Mouse (Mus musculus) CH12.LX (cell line): Measurements from ENCODE around the gene Col6a1. TPM values are rescaled to one million over a fixed set of nuclear protein-coding genes. Genes with fewer than 3 reads are reported as not detected.

Source experiments
- DNase-seq: peaks from one replicate; pipeline ENCODE4 v3.0.0-alpha.2; 2013; ENCODE audit errors: extremely low read depth
- H3K27ac ChIP-seq: 2 replicates; pipeline ENCODE4 v1.5.1; 2012; ENCODE audit warnings: low read depth, mild to moderate bottlenecking, control low read depth, moderate library complexity; ENCODE audit not compliant: insufficient read depth
- H3K27me3 ChIP-seq: replicated peaks from 2 replicates; pipeline ENCODE3; 2012; ENCODE audit warnings: inconsistent platforms
- H3K36me3 ChIP-seq, 2 experiments: replicated peaks in 1 of 2; 2 replicates each; pipeline versions ENCODE3 to v1.6.1; 2012; ENCODE audit warnings: inconsistent platforms in 1 of 2, low read length in 1 of 2, mild to moderate bottlenecking in 1 of 2, mixed read lengths in 1 of 2, moderate library complexity in 1 of 2; ENCODE audit not compliant: control insufficient read depth in 1 of 2, insufficient read depth in 1 of 2
- H3K4me1 ChIP-seq, 2 experiments: 2 replicates each; pipeline ENCODE4 v1.6.1; 2012; ENCODE audit warnings: inconsistent platforms in 1 of 2, moderate library complexity in 1 of 2; ENCODE audit not compliant: insufficient read depth in 2 of 2, control insufficient read depth in 1 of 2
- H3K4me2 ChIP-seq: 2 replicates; pipeline ENCODE4 v1.6.1; 2012; ENCODE audit warnings: low read depth, mild to moderate bottlenecking, control low read depth; ENCODE audit not compliant: poor library complexity, insufficient read depth, severe bottlenecking
- H3K4me3 ChIP-seq, 3 experiments: fragments of 150-350 bp in 1 of 3; sonication (generic) in 1 of 3; replicated peaks in 1 of 3; 2 replicates each; pipeline versions ENCODE3 to v1.5.1; 2011 to 2012; ENCODE audit warnings: low read depth in 2 of 3, low read length in 2 of 3, mild to moderate bottlenecking in 2 of 3, moderate library complexity in 2 of 3, control low read depth in 1 of 3, improper control_type of control experiment in 1 of 3, inconsistent platforms in 1 of 3, mixed read lengths in 1 of 3; ENCODE audit not compliant: poor library complexity in 1 of 3
- H3K79me2 ChIP-seq: replicated peaks from 2 replicates; pipeline ENCODE4 v1.6.1; 2012; ENCODE audit warnings: mild to moderate bottlenecking, moderate library complexity; ENCODE audit not compliant: control insufficient read depth, poor library complexity, insufficient read depth, severe bottlenecking; ENCODE audit errors: extremely low read depth
- H3K9ac ChIP-seq: 2 replicates; pipeline ENCODE4 v1.6.1; 2012; ENCODE audit warnings: low read depth, mild to moderate bottlenecking, control low read depth, moderate library complexity; ENCODE audit not compliant: insufficient read depth
- H3K9me3 ChIP-seq: replicated peaks from 2 replicates; pipeline ENCODE3; 2012; ENCODE audit warnings: low read length, inconsistent platforms, mixed read lengths
- BHLHE40 ChIP-seq: IDR thresholded peaks from 2 replicates; pipeline ENCODE4 v1.6.1; 2011; ENCODE audit warnings: mild to moderate bottlenecking, low read depth, low read length, improper control_type of control experiment
- CTCF ChIP-seq, 2 experiments: IDR thresholded peaks in 1 of 2; conservative IDR thresholded peaks in 1 of 2; 2 replicates each; pipeline ENCODE4 v1.5.1; 2011 to 2012; ENCODE audit warnings: low read depth in 2 of 2, low read length in 2 of 2, improper control_type of control experiment in 1 of 2, inconsistent platforms in 1 of 2, mild to moderate bottlenecking in 1 of 2, moderate library complexity in 1 of 2
- E2F4 ChIP-seq: IDR thresholded peaks from 2 replicates; pipeline ENCODE4 v1.6.1; 2011; ENCODE audit warnings: low read depth, low read length, improper control_type of control experiment; ENCODE audit not compliant: insufficient replicate concordance
- ELF1 ChIP-seq: IDR thresholded peaks from 2 replicates; pipeline ENCODE4 v1.6.1; 2014; ENCODE audit warnings: low read depth, mild to moderate bottlenecking, inconsistent platforms, low read length, improper control_type of control experiment
- EP300 ChIP-seq: IDR thresholded peaks from 2 replicates; pipeline ENCODE4 v1.6.1; 2011; ENCODE audit warnings: low read length, improper control_type of control experiment
- ETS1 ChIP-seq: conservative IDR thresholded peaks from 2 replicates; pipeline ENCODE4 v1.6.1; 2012; ENCODE audit warnings: low read depth, mild to moderate bottlenecking, inconsistent platforms, low read length, improper control_type of control experiment, moderate library complexity
- GABPA ChIP-seq: IDR thresholded peaks from 2 replicates; pipeline ENCODE4 v1.6.1; 2012; ENCODE audit warnings: low read depth, low read length, improper control_type of control experiment, inconsistent platforms; ENCODE audit not compliant: insufficient replicate concordance
- HCFC1 ChIP-seq: IDR thresholded peaks from 2 replicates; pipeline ENCODE4 v1.6.1; 2012; ENCODE audit warnings: low read depth, mild to moderate bottlenecking, inconsistent platforms, low read length, improper control_type of control experiment
- JUN ChIP-seq: IDR thresholded peaks from 2 replicates; pipeline ENCODE4 v1.6.1; 2011; ENCODE audit warnings: low read depth, mild to moderate bottlenecking, low read length, improper control_type of control experiment, moderate library complexity; ENCODE audit not compliant: insufficient read depth
- JUND ChIP-seq: conservative IDR thresholded peaks from 2 replicates; pipeline ENCODE4 v1.6.1; 2011; ENCODE audit warnings: low read depth, low read length, improper control_type of control experiment
- KAT2A ChIP-seq: IDR thresholded peaks from 2 replicates; pipeline ENCODE4 v1.6.1; 2012; ENCODE audit warnings: low read length, improper control_type of control experiment, inconsistent platforms; ENCODE audit not compliant: insufficient replicate concordance
- MAFK ChIP-seq: IDR thresholded peaks from 2 replicates; pipeline ENCODE4 v1.6.1; 2011; ENCODE audit warnings: low read length, improper control_type of control experiment; ENCODE audit not compliant: insufficient replicate concordance
- MAX ChIP-seq: IDR thresholded peaks from 2 replicates; pipeline ENCODE4 v1.6.1; 2011; ENCODE audit warnings: low read length, improper control_type of control experiment
- MYC ChIP-seq: IDR thresholded peaks from 2 replicates; pipeline ENCODE4 v1.6.1; 2011; ENCODE audit warnings: low read depth, mild to moderate bottlenecking, improper control_type of control experiment, low read length
- PAX5 ChIP-seq: IDR thresholded peaks from 2 replicates; pipeline ENCODE4 v1.6.1; 2012; ENCODE audit warnings: low read length, inconsistent platforms, mixed read lengths
- POLR2A ChIP-seq: IDR thresholded peaks from 2 replicates; pipeline ENCODE4 v1.6.1; 2011; ENCODE audit warnings: low read depth, mild to moderate bottlenecking, improper control_type of control experiment, low read length
- POLR2AphosphoS2 ChIP-seq: IDR thresholded peaks from 2 replicates; pipeline ENCODE4 v1.6.1; 2011; ENCODE audit warnings: low read depth, low read length, improper control_type of control experiment
- RAD21 ChIP-seq: IDR thresholded peaks from 2 replicates; pipeline ENCODE4 v1.6.1; 2011; ENCODE audit warnings: low read depth, mild to moderate bottlenecking, low read length, improper control_type of control experiment, moderate library complexity
- RCOR1 ChIP-seq: conservative IDR thresholded peaks from 2 replicates; pipeline ENCODE4 v1.6.1; 2012; ENCODE audit warnings: low read depth, mild to moderate bottlenecking, inconsistent platforms, low read length, improper control_type of control experiment
- SIN3A ChIP-seq: IDR thresholded peaks from 2 replicates; pipeline ENCODE4 v1.6.1; 2012; ENCODE audit warnings: low read length, improper control_type of control experiment, inconsistent platforms
- UBTF ChIP-seq: IDR thresholded peaks from 2 replicates; pipeline ENCODE4 v1.6.1; 2012; ENCODE audit warnings: low read depth, mild to moderate bottlenecking, inconsistent platforms, low read length, improper control_type of control experiment, moderate library complexity
- USF1 ChIP-seq: IDR thresholded peaks from 2 replicates; pipeline ENCODE4 v1.6.1; 2014; ENCODE audit warnings: low read depth, mild to moderate bottlenecking, inconsistent platforms, low read length, improper control_type of control experiment
- USF2 ChIP-seq: conservative IDR thresholded peaks from 2 replicates; pipeline ENCODE4 v1.6.1; 2011; ENCODE audit warnings: low read depth, low read length, improper control_type of control experiment
- ZC3H11A ChIP-seq: IDR thresholded peaks from 2 replicates; pipeline ENCODE4 v1.6.1; 2012; ENCODE audit warnings: low read depth, mild to moderate bottlenecking, inconsistent platforms, low read length, improper control_type of control experiment
- ZNF384 ChIP-seq: IDR thresholded peaks from 2 replicates; pipeline ENCODE4 v1.6.1; 2012; ENCODE audit warnings: low read depth, low read length, improper control_type of control experiment, inconsistent platforms
- dilution Hi-C: fragments of 300-500 bp; cut with MboI; formaldehyde crosslinking; loops from 2 replicates; pipeline ENCODE4 v1.14.3; 2020; ENCODE audit warnings: low sequenced_read_pairs; ENCODE audit not compliant: extremely low pct_unique_long_range_greater_than_20kb, extremely low pct_ligation_motif_present
- in situ Hi-C: fragments of 300-500 bp; cut with MboI; formaldehyde crosslinking; loops from 3 replicates; pipeline ENCODE4 v1.14.3; 2019; ENCODE audit warnings: low sequenced_read_pairs, low pct_ligation_motif_present, low pct_unique_long_range_greater_than_20kb, mixed read lengths
- polyA plus RNA-seq: library from polyadenylated mRNA; unstranded; fragments of >175 nt; gene quantifications from 2 replicates; pipeline ENCODE4 v1.2.1, GENCODE M21; 2012; ENCODE audit warnings: low read depth; ENCODE audit not compliant: insufficient read length
- total RNA-seq, 2 experiments: library from RNA; depleted of rRNA; stranded (reverse); fragments of 300-350 nt in 1 of 2; fragments of >200 nt in 1 of 2; gene quantifications; 2 replicates each; pipeline ENCODE4 v1.2.3; 2012 to 2014

The Col6a1 gene
- total and polyA plus RNA-seq, 3 experiments, result 0.21 TPM; not detected in 2

- no peak overlapping the region for H3K4me2 ChIP-seq
- in situ Hi-C loops, result loop anchor here (5.0 kb wide), 1 partner anchor 270 kb away; no protein-coding TSS in a partner anchor
- H3K36me3 ChIP-seq, result no peaks in the 10 kb centered on the region
- no peaks in the 10 kb centered on the region for H3K79me2 ChIP-seq
- H3K9ac ChIP-seq, result no peak overlapping the region
- H3K9me3 ChIP-seq, result peaks cover under 1% of the 10 kb centered on the region
- TF ChIP-seq PAX5, result no peak
- TF ChIP-seq GABPA, result no peak
- TF ChIP-seq JUN, result no peak
- TF ChIP-seq ETS1, result no peak
- TF ChIP-seq ELF1, result no peak
- no peak for TF ChIP-seq E2F4
- no peak for TF ChIP-seq EP300
- no peak for TF ChIP-seq POLR2AphosphoS2
- TF ChIP-seq UBTF, result no peak
- no peak for TF ChIP-seq RCOR1
- no peak for TF ChIP-seq MAFK
- TF ChIP-seq USF2, result no peak
- TF ChIP-seq POLR2A, result no peak
- no peak for TF ChIP-seq MAX
- TF ChIP-seq ZC3H11A, result no peak
- no peak for TF ChIP-seq HCFC1
- TF ChIP-seq SIN3A, result no peak
- TF ChIP-seq USF1, result no peak
- no peak for TF ChIP-seq BHLHE40
- TF ChIP-seq ZNF384, result no peak
- TF ChIP-seq, all 38 proteins: peak for 0
- Histone ChIP-seq H3K4me1 (no peaks in the 10 kb centered on the region), H3K27ac (no peak overlapping the region), H3K4me3 (no peak overlapping the region), H3K27me3 (peaks cover 84% of the 10 kb centered on the region)
- no peak for DNase-seq
- dilution Hi-C loops, result no loop called here
Measured at GRCm38 (mm10) chr10:76732391-76732790, 6.4 kb upstream of the Col6a1 start.

- Histone ChIP-seq H3K79me2 (no peaks in the 10 kb centered on the region), H3K27me3 (peaks cover 86% of the 10 kb centered on the region)
- dilution Hi-C loops, result no loop called here
Measured at GRCm38 (mm10) chr10:76731621-76732239, 5.8 kb upstream of the Col6a1 start.

More at GRCm38 (mm10) chr10:76731621-76732239, 5.8 kb upstream of the Col6a1 start:
- DNase-seq, result no peak
- in situ Hi-C loops, result loop anchor here (5.0 kb wide), 1 partner anchor 269 kb away; no protein-coding TSS in a partner anchor
- H3K4me1 ChIP-seq, result no peaks in the 10 kb centered on the region
- no peak overlapping the region for H3K4me2 ChIP-seq
- no peaks in the 10 kb centered on the region for H3K9me3 ChIP-seq
- no peak overlapping the region for H3K27ac ChIP-seq
- H3K9ac ChIP-seq, result no peak overlapping the region
- H3K36me3 ChIP-seq, result no peaks in the 10 kb centered on the region
- no peak overlapping the region for H3K4me3 ChIP-seq
- no peak for TF ChIP-seq CTCF (conservative IDR thresholded peaks at IDR 0.05 in 1 of 2, IDR thresholded peaks at IDR 0.05 in 1 of 2; ENCODE audit: low read depth in 2 of 2, low read length in 2 of 2)
- TF ChIP-seq MAFK, result no peak
- TF ChIP-seq USF2, result no peak
- no peak for TF ChIP-seq ZNF384
- TF ChIP-seq RCOR1, result no peak
- TF ChIP-seq RAD21, result no peak
- no peak for TF ChIP-seq JUND
- TF ChIP-seq ETS1, result no peak
- TF ChIP-seq USF1, result no peak
- no peak for TF ChIP-seq EP300
- TF ChIP-seq MYC, result no peak
- no peak for TF ChIP-seq HCFC1
- no peak for TF ChIP-seq KAT2A
- TF ChIP-seq, all 38 proteins: peak for 0
